Mouse (Mus musculus): ENCODE measurements around the gene Stxbp1. TPM values are rescaled to one million over a fixed set of nuclear protein-coding genes. Genes with fewer than 3 reads are reported as not detected.

Stxbp1 gene
- polyA plus RNA-seq, 1 experiment from 2014 or later: 22.2 TPM

GRCm38 (mm10) chr2:32874070-32874469 lies 27.0 kb upstream of the Stxbp1 start:
- H3K4me3 ChIP-seq (ENCODE audit: low read depth, low read length): peak overlapping the region; percentile 88; the same call in 1 of the 2 replicates
- ATAC-seq (ENCODE audit: insufficient read depth) (no peak), DNase-seq (no peak)
- peak overlapping the region; percentile 87; the same call in 1 of the 2 replicates for H3K4me2 ChIP-seq
- 0 out of 2 replicates have a peak overlapping the region, but pooled peaks have one; percentile 94 for H3K27ac ChIP-seq (ENCODE audit: low read depth)
- H3K4me1 ChIP-seq (ENCODE audit: insufficient read depth): peaks cover 20% of the 10 kb centered on the region
- WGBS: 60% methylated on average over 3 of the region's 3 CpGs
- no peaks in the 10 kb centered on the region for H3K9me3 ChIP-seq (ENCODE audit: low read depth, low read length)
- no peaks in the 10 kb centered on the region for H3K27me3 ChIP-seq (ENCODE audit: insufficient read depth, low read length)
- no peaks in the 10 kb centered on the region for H3K36me3 ChIP-seq (ENCODE audit: insufficient read depth)
- TF ChIP-seq CTCF (IDR thresholded peaks at IDR 0.05; ENCODE audit: low read depth): no peak
- no peak overlapping the region for H3K9ac ChIP-seq

GRCm38 (mm10) chr2:32870275-32871100 lies 23.4 kb upstream of the Stxbp1 start:
- no peak overlapping the region for H3K4me3 ChIP-seq (ENCODE audit: low read depth, low read length)

GRCm38 (mm10) chr2:32869721-32870274 lies 22.8 kb upstream of the Stxbp1 start:
- no peak overlapping the region for H3K9ac ChIP-seq
- DNase-seq (no peak), ATAC-seq (ENCODE audit: insufficient read depth) (no peak)
- H3K4me3 ChIP-seq (ENCODE audit: low read depth, low read length): no peak overlapping the region
- no peaks in the 10 kb centered on the region for H3K36me3 ChIP-seq (ENCODE audit: insufficient read depth)
- TF ChIP-seq CTCF (IDR thresholded peaks at IDR 0.05; ENCODE audit: low read depth): no peak
- H3K27me3 ChIP-seq (ENCODE audit: insufficient read depth, low read length): no peaks in the 10 kb centered on the region
- peak overlapping the region; percentile 54; the same call in 1 of the 2 replicates for H3K27ac ChIP-seq (ENCODE audit: low read depth)
- WGBS: 45% methylated on average over 6 of the region's 6 CpGs
- no peaks in the 10 kb centered on the region for H3K9me3 ChIP-seq (ENCODE audit: low read depth, low read length)
- peaks cover 11% of the 10 kb centered on the region for H3K4me1 ChIP-seq (ENCODE audit: insufficient read depth)
- no peak overlapping the region for H3K4me2 ChIP-seq

More at GRCm38 (mm10) chr2:32870275-32871100, 23.4 kb upstream of the Stxbp1 start:
- Histone ChIP-seq H3K36me3 (ENCODE audit: insufficient read depth) (no peaks in the 10 kb centered on the region), H3K4me2 (no peak overlapping the region), H3K9ac (no peak overlapping the region), H3K9me3 (ENCODE audit: low read depth, low read length) (no peaks in the 10 kb centered on the region), H3K27ac (ENCODE audit: low read depth) (peak overlapping the region; percentile 75), H3K27me3 (ENCODE audit: insufficient read depth, low read length) (no peaks in the 10 kb centered on the region), H3K4me1 (ENCODE audit: insufficient read depth) (peaks cover 15% of the 10 kb centered on the region)
- ATAC-seq (ENCODE audit: insufficient read depth) (0 out of 2 replicates have a peak, but pooled peaks have one; percentile 25), DNase-seq (peak; percentile 47)
- TF ChIP-seq CTCF (IDR thresholded peaks at IDR 0.05; ENCODE audit: low read depth): no peak
- 37% methylated on average over 7 of the region's 8 CpGs for WGBS

GRCm38 (mm10) chr2:32867354-32867753 lies 20.3 kb upstream of the Stxbp1 start:
- H3K36me3 ChIP-seq (ENCODE audit: insufficient read depth): no peaks in the 10 kb centered on the region
- TF ChIP-seq CTCF (IDR thresholded peaks at IDR 0.05; ENCODE audit: low read depth): no peak
- H3K9me3 ChIP-seq (ENCODE audit: low read depth, low read length): no peaks in the 10 kb centered on the region
- 77% methylated on average over 4 of the region's 4 CpGs for WGBS
- DNase-seq (no peak), ATAC-seq (ENCODE audit: insufficient read depth) (no peak)
- no peak overlapping the region for H3K4me2 ChIP-seq
- no peak overlapping the region for H3K9ac ChIP-seq
- 0 out of 2 replicates have a peak, but pooled peaks cover 4% of the 10 kb centered on the region for H3K4me1 ChIP-seq (ENCODE audit: insufficient read depth)
- H3K27me3 ChIP-seq (ENCODE audit: insufficient read depth, low read length): no peaks in the 10 kb centered on the region
- no peak overlapping the region for H3K4me3 ChIP-seq (ENCODE audit: low read depth, low read length)
- no peak overlapping the region for H3K27ac ChIP-seq (ENCODE audit: low read depth)

GRCm38 (mm10) chr2:32864755-32865154 lies 17.7 kb upstream of the Stxbp1 start:
- Histone ChIP-seq H3K4me2 (no peak overlapping the region), H3K27me3 (ENCODE audit: insufficient read depth, low read length) (no peaks in the 10 kb centered on the region), H3K4me1 (ENCODE audit: insufficient read depth) (no peaks in the 10 kb centered on the region), H3K9ac (no peak overlapping the region), H3K36me3 (ENCODE audit: insufficient read depth) (no peaks in the 10 kb centered on the region), H3K9me3 (ENCODE audit: low read depth, low read length) (no peaks in the 10 kb centered on the region), H3K27ac (ENCODE audit: low read depth) (no peak overlapping the region), H3K4me3 (ENCODE audit: low read depth, low read length) (no peak overlapping the region)
- peak; percentile 84 for TF ChIP-seq CTCF (IDR thresholded peaks at IDR 0.05; ENCODE audit: low read depth)
- 48% methylated on average over 2 of the region's 2 CpGs for WGBS
- ATAC-seq (ENCODE audit: insufficient read depth) (no peak), DNase-seq (peak; percentile 80)

- Histone ChIP-seq H3K9me3 (ENCODE audit: low read depth, low read length) (no peaks in the 10 kb centered on the region), H3K36me3 (ENCODE audit: insufficient read depth) (no peaks in the 10 kb centered on the region), H3K4me1 (ENCODE audit: insufficient read depth) (no peaks in the 10 kb centered on the region), H3K4me3 (ENCODE audit: low read depth, low read length) (no peak overlapping the region), H3K4me2 (no peak overlapping the region), H3K9ac (no peak overlapping the region), H3K27me3 (ENCODE audit: insufficient read depth, low read length) (no peaks in the 10 kb centered on the region), H3K27ac (ENCODE audit: low read depth) (no peak overlapping the region)
- DNase-seq (no peak), ATAC-seq (ENCODE audit: insufficient read depth) (no peak)
- 66% methylated on average over 3 of the region's 3 CpGs for WGBS
- no peak for TF ChIP-seq CTCF (IDR thresholded peaks at IDR 0.05; ENCODE audit: low read depth)
These were observed 16.3 kb upstream of the Stxbp1 start for GRCm38 (mm10) chr2:32863317-32863716.

- Histone ChIP-seq H3K9ac (no peak overlapping the region), H3K4me1 (ENCODE audit: insufficient read depth) (no peaks in the 10 kb centered on the region), H3K27me3 (ENCODE audit: insufficient read depth, low read length) (no peaks in the 10 kb centered on the region), H3K4me3 (ENCODE audit: low read depth, low read length) (no peak overlapping the region), H3K36me3 (ENCODE audit: insufficient read depth) (no peaks in the 10 kb centered on the region), H3K9me3 (ENCODE audit: low read depth, low read length) (no peaks in the 10 kb centered on the region), H3K27ac (ENCODE audit: low read depth) (no peak overlapping the region), H3K4me2 (no peak overlapping the region)
- no peak for TF ChIP-seq CTCF (IDR thresholded peaks at IDR 0.05; ENCODE audit: low read depth)
- DNase-seq (no peak), ATAC-seq (ENCODE audit: insufficient read depth) (no peak)
- 85% methylated on average over 8 of the region's 8 CpGs for WGBS
These were observed 13.8 kb upstream of the Stxbp1 start for GRCm38 (mm10) chr2:32860799-32861198.

All from lung, embryonic 14.5 days (tissue).